Mouse (Mus musculus) embryonic facial prominence, embryonic 12.5 days (tissue): ENCODE data around the gene AL731706.1. TPM values are rescaled to one million over a fixed set of nuclear protein-coding genes. Genes with fewer than 3 reads are reported as not detected.

ENCODE experiments used
- ATAC-seq: fragments of 200-750 bp; cut with Nextera tagmentation; 2 replicates; pipeline ENCODE4 v1.8.0; 2017; ENCODE audit not compliant: insufficient number of reproducible peaks, insufficient read depth, low FRiP score, low TSS enrichment
- H3K27ac ChIP-seq: fragments of 300-500 bp; sonication (generic); 2 replicates; pipeline ENCODE4 v1.5.1; 2016; ENCODE audit warnings: mild to moderate bottlenecking
- H3K27me3 ChIP-seq: fragments of 300-500 bp; sonication (generic); 2 replicates; pipeline ENCODE4 v1.6.1; 2016; ENCODE audit warnings: mild to moderate bottlenecking, moderate library complexity
- H3K36me3 ChIP-seq: fragments of 300-500 bp; sonication (generic); 2 replicates; pipeline ENCODE4 v1.6.1; 2016; ENCODE audit warnings: mild to moderate bottlenecking
- H3K4me1 ChIP-seq: fragments of 300-500 bp; sonication (generic); 2 replicates; pipeline ENCODE4 v1.6.1; 2016
- H3K4me2 ChIP-seq: fragments of 300-500 bp; sonication (generic); replicated peaks from 2 replicates; pipeline ENCODE4 v1.6.1; 2016; ENCODE audit warnings: mild to moderate bottlenecking, moderate library complexity
- H3K4me3 ChIP-seq: fragments of 300-500 bp; sonication (generic); 2 replicates; pipeline ENCODE4 v1.5.1; 2016; ENCODE audit warnings: mild to moderate bottlenecking
- H3K9ac ChIP-seq: fragments of 300-500 bp; sonication (generic); 2 replicates; pipeline ENCODE4 v1.6.1; 2016; ENCODE audit warnings: mild to moderate bottlenecking, moderate library complexity
- H3K9me3 ChIP-seq: fragments of 300-500 bp; sonication (generic); 2 replicates; pipeline ENCODE4 v1.6.1; 2016; ENCODE audit warnings: mild to moderate bottlenecking, moderate library complexity
- WGBS: fragments of 180-500 bp; shearing (Covaris S2); methylation state at CpG from one replicate; pipeline ENCODE4 v1.1.7; 2016; 5-methylcytosine and 5-hydroxymethylcytosine counted together
- polyA plus RNA-seq: library from polyadenylated mRNA; unstranded; fragments of >200 nt; fragmentation: Nextera tagmentation; extraction: Ambion mirVana; gene quantifications from 2 replicates; pipeline ENCODE4 v1.2.1, GENCODE M21; 2016

AL731706.1 gene
- polyA plus RNA-seq = 27.0 and 31.7 TPM in 2 replicates

DNA sequence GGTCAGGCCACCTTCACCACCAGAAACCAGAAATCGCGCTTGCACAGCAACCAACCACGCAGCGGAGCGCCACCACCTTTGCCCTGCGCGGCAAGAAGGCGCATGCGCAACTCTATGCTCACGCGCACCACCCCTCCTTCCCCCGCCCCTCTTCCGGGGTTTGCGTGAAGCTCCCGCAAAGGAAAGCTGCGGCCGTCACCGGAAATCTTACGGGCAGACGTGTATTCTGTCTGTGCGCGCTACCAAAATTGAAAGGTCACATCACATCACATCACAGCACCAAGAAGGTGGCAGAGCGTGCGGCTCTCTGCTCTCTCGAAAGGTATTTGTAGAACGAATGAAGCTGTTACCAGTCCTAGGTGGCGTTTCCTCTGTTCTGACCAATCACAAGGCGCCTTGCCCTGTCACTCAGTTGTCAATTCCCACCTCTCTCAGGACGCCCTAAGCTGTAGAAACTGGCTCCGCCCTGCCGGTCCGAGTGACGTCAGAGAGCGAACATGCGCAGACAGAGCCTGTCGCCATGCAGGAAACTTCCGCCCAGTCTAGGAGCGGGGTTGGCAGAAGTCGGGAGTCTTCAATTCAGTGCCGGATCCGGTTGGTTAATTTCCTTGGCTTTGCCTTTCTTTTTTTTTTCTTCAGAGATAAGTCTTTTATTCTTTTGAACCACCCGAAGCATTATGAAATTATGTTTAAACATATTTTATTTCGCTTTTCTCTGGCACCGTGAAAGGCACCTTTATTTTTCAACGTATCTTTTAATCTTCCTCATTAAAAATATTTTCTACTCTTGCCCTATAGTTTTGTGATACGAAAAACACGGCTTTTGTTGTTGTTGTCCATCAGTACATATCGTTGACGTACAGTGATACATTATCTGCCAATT is at the start of gene AL731706.1, which contains the start of the genes Slx4ip and Mkks:
TSS of gene AL731706.1 (minus strand) at position 322 of the 883 bp plus-strand sequence.
TSS of gene Slx4ip (plus strand) at position 151 of the 883 bp plus-strand sequence.
TSS of gene Mkks (minus strand) at position 322 of the 883 bp plus-strand sequence.
- ATAC-seq = peak; percentile 100
- WGBS = under 1% methylated on average over 49 of the region's 49 CpGs
- H3K9ac ChIP-seq = peak within 1 kb of the TSS; percentile 66

DNA sequence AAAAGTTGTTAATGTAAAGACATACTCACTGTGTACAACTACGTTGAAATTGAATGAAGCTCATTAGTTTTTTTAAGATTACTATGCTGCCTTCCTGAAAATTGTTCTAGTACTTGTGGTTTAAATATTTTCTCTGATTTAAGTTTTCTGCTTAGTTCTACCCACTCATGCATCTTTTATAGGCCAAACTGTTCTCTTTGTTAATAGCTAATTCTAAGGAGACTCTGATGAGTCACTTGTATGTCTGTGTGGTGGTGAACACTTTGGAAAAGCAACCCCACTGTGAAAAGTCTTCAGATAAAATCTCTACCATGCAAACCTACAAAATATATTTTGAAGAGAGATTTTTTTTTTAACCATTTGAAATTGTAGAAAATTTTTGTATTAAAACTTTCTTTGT is 47.1 kb upstream of the AL731706.1 start:
- H3K27me3 ChIP-seq = no peaks in the 10 kb centered on the region
- no peak overlapping the region for H3K9ac ChIP-seq
- no peak overlapping the region for H3K4me2 ChIP-seq
- H3K4me1 ChIP-seq = no peaks in the 10 kb centered on the region
- no peak overlapping the region for H3K27ac ChIP-seq
- WGBS = 89% methylated on average over 1 of the region's 1 CpGs
- H3K4me3 ChIP-seq = no peak overlapping the region
- ATAC-seq = no peak
- no peaks in the 10 kb centered on the region for H3K36me3 ChIP-seq
- no peaks in the 10 kb centered on the region for H3K9me3 ChIP-seq

More for the DNA sequence above, at the start of gene AL731706.1, which contains the start of the genes Slx4ip and Mkks:
- peak within 1 kb of the TSS; percentile 87 for H3K4me3 ChIP-seq
- peak within 1 kb of the TSS; percentile 52 for H3K4me2 ChIP-seq
- no peaks in the 10 kb centered on the region for H3K27me3 ChIP-seq
- no peaks in the 10 kb centered on the region for H3K9me3 ChIP-seq
- peak within 1 kb of the TSS; percentile 84 for H3K27ac ChIP-seq
- H3K36me3 ChIP-seq = no peaks in the 10 kb centered on the region
- H3K4me1 ChIP-seq = peaks cover 3% of the 10 kb centered on the region; the same call in 1 of the 2 replicates

DNA sequence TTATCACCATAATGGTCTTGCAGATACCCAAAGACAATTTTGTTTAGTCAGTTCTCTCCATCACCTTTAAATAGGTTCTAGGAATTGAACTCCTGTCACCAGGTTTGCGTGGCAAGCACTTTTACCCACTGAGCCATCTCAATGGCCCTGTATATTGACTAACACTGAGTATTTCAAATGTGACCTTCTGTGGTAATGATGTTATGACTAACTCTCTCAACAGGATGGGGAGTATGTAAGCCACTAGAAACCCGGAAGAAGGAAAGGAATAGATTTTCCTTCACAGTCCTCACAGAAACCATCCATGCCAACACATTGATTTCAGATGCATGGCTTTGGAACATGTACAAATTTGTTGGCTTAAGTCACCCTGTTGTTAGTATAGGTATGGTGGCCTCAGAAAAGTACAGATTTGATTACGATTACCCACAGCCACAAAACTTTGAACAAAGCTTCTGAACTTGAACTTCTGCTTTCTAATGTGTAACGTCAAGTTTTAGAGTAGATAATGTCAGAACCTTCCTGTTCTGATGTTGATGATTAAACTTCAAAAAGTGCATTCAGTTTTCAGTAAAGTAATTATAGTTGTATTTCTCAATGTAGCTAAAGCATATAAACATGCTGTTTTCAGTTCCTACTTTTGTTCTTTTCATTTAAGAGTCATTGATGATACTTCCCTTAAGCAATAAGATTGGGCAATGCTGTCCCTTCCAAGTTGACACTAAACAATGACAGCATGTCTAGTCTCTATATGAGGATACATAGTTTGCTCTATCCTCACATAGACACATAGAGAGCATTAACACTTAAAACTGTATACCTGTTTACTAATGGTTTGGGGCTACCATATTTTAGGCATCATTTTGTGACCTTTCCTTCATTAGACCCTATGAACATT is 45.5 kb upstream of the AL731706.1 start:
- no peak for ATAC-seq
- Histone ChIP-seq H3K36me3 (no peaks in the 10 kb centered on the region), H3K27me3 (no peaks in the 10 kb centered on the region), H3K9ac (no peak overlapping the region), H3K4me1 (no peaks in the 10 kb centered on the region), H3K9me3 (no peaks in the 10 kb centered on the region), H3K27ac (no peak overlapping the region), H3K4me3 (no peak overlapping the region), H3K4me2 (no peak overlapping the region)
- WGBS = 92% methylated on average over 4 of the region's 4 CpGs

DNA sequence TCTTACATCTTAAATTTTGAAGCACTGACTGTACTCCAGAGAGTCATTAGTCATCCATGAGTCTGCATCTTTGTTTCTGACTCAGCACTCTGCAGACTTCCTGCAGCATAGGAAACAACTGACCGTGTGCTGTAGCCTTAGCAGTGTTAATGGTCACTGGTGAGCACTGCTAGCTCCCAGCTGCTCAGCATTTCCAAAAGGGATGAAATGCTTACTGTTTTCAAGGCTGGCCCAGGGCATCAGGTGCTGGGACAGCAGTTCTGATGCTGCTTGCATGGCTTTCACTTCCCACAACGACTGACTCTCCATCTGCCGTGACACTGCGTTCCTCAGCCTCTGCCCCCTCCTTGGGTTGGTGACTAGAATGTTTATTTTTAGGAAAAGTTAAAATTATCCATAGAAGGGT is 29.8 kb upstream of the AL731706.1 start:
- Histone ChIP-seq H3K4me3 (no peak overlapping the region), H3K27me3 (no peaks in the 10 kb centered on the region), H3K36me3 (no peaks in the 10 kb centered on the region), H3K4me1 (peaks cover 11% of the 10 kb centered on the region), H3K9ac (no peak overlapping the region), H3K4me2 (no peak overlapping the region), H3K9me3 (no peaks in the 10 kb centered on the region), H3K27ac (no peak overlapping the region)
- no peak for ATAC-seq
- 65% methylated on average over 4 of the region's 4 CpGs for WGBS

DNA sequence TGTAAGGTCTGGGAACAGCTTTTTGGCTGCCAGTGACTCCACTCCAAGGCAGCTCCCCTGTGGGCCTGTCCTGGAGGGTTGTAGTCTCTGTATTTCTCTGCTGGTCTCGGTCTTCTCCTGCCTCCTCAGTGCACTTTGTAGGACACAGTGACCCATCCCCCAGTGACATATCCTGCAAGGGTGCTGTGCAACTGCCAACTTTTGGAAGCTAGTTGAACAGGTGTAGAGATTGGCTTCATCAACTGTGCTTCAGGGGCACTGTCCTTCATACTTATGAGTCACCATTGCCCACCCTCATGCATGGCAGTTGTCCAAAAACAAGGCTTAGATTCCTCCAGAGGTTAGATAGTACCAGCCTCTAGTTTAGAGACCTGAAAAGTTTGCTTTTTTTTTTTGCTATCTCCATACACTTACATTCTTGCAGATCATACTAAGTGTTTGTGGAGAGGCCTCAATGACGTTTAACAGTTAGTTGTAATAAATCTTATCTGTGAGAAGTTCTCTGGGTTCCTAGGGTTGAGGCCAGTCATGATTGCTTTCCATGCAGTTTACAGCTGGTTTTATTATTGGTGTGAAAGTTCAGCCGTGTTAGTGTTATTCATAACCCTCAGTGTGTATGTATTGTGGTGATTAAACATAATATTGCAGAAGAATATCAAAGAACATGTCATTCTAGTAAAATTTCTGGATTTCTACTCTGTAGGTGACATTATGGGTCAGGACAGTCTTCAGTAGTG is 29.2 kb upstream of the AL731706.1 start:
- no peaks in the 10 kb centered on the region for H3K36me3 ChIP-seq
- ATAC-seq = no peak
- 83% methylated on average over 3 of the region's 3 CpGs for WGBS

DNA sequence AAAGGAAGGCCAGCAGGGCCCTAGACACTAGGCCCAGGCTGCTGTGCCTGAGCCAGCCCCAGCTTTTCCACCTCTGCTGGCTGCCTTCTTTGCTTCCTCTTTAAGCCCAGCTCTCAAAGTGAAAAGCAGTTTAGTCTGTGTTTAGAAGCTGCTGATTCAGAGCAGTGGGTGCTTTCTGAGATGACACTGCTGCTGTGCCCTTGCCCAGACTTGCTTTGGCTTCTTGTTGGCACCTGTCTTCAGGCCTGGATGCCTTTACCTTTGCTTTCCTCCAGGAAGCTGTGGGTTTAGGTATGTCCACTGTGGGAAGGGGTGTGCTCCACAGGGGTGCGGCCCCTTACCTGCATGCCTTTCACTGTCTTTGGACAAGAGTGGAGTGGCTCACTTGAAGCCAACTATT is 28.2 kb upstream of the AL731706.1 start:
- H3K4me3 ChIP-seq = no peak overlapping the region
- H3K4me1 ChIP-seq = peaks cover 15% of the 10 kb centered on the region
- no peak overlapping the region for H3K4me2 ChIP-seq
- no peaks in the 10 kb centered on the region for H3K27me3 ChIP-seq
- no peaks in the 10 kb centered on the region for H3K9me3 ChIP-seq
- no peaks in the 10 kb centered on the region for H3K36me3 ChIP-seq
- H3K27ac ChIP-seq = no peak overlapping the region
- WGBS = 90% methylated on average over 1 of the region's 1 CpGs
- H3K9ac ChIP-seq = no peak overlapping the region
- ATAC-seq = no peak

More for the DNA sequence above, 29.2 kb upstream of the AL731706.1 start:
- Histone ChIP-seq H3K4me1 (peaks cover 11% of the 10 kb centered on the region), H3K4me2 (no peak overlapping the region), H3K27me3 (no peaks in the 10 kb centered on the region), H3K9me3 (no peaks in the 10 kb centered on the region), H3K27ac (no peak overlapping the region), H3K4me3 (no peak overlapping the region), H3K9ac (no peak overlapping the region)

DNA sequence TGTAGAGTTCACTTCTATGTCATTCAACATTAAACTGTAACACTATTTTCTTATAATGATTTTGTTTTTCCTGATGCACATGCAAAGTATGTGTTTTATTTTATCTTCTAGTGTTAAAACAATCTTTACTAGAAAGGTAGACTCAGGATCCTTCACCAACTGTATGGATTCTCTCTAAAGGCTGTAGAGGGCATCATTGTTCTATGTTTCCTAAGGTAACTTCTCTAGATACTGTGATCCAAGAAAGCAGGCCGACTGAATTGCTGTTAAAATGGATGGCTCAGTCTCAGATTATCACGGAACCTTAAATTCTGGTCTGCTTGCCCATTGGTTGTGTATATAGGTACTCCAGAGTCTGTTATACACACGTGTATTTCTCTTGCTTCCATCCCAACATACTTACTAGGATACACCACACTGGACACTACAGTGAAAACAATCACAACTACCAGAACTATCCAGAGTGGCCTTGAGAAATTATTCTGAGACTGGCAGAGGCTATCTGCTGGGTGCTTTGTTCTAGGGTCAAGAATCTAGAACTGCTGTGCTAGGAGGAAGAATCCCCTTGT is 23.2 kb upstream of the AL731706.1 start:
- no peak overlapping the region for H3K4me3 ChIP-seq
- H3K27ac ChIP-seq = no peak overlapping the region
- ATAC-seq = no peak
- no peaks in the 10 kb centered on the region for H3K36me3 ChIP-seq
- 53% methylated on average over 3 of the region's 3 CpGs for WGBS
- H3K9ac ChIP-seq = no peak overlapping the region
- peaks cover 18% of the 10 kb centered on the region for H3K4me1 ChIP-seq
- H3K27me3 ChIP-seq = no peaks in the 10 kb centered on the region
- no peaks in the 10 kb centered on the region for H3K9me3 ChIP-seq
- no peak overlapping the region for H3K4me2 ChIP-seq

DNA sequence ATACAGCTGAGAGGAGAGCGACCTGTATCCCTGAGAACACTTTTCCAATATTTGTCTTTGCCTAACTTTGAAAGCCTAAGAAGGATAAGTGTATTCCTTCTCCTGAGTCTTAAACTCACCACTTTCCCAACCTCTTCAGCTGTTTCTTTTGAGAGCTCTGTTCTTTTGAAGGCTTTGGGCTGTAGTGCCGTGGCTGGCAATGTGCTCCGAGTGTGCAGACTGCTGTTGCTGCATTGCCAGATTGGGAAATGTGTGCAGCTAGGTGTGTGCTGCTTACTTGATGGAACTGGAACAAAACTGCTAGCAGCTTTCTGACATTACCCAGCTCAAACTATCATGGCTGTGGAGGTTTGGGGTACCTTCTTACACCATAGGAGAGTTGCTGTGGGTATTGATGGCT is 21.8 kb upstream of the AL731706.1 start:
- Histone ChIP-seq H3K36me3 (no peaks in the 10 kb centered on the region), H3K27ac (no peak overlapping the region), H3K4me3 (no peak overlapping the region), H3K27me3 (no peaks in the 10 kb centered on the region), H3K4me1 (peaks cover 18% of the 10 kb centered on the region), H3K4me2 (no peak overlapping the region), H3K9me3 (no peaks in the 10 kb centered on the region), H3K9ac (no peak overlapping the region)
- no peak for ATAC-seq
- 75% methylated on average over 3 of the region's 3 CpGs for WGBS

DNA sequence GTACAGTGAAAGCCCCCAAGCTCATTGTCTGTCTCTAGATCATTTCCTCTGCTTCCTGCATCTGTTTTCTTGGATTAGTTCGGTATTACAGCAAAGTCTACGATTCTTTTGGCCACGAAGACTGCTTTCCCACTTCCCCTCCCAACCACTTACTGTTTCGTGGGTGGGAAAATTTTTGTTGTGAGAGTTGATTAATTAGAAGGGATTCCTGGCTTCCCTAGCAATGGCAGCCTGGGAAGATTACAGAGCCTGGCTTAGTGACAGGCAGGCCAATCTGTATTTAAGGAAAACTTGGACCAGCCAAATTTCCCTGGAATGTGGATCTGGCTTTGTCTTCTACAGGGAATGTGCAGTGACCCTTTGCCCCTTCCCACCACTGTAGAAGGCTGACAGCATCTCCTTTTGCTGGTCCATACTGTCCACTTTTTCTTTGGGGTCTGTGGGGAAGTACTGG is 20.8 kb upstream of the AL731706.1 start:
- Histone ChIP-seq H3K4me3 (no peak overlapping the region), H3K27me3 (no peaks in the 10 kb centered on the region), H3K4me1 (peaks cover 16% of the 10 kb centered on the region), H3K9me3 (no peaks in the 10 kb centered on the region), H3K4me2 (no peak overlapping the region), H3K27ac (no peak overlapping the region), H3K36me3 (no peaks in the 10 kb centered on the region), H3K9ac (no peak overlapping the region)
- WGBS = 27% methylated on average over 4 of the region's 4 CpGs
- no peak for ATAC-seq

DNA sequence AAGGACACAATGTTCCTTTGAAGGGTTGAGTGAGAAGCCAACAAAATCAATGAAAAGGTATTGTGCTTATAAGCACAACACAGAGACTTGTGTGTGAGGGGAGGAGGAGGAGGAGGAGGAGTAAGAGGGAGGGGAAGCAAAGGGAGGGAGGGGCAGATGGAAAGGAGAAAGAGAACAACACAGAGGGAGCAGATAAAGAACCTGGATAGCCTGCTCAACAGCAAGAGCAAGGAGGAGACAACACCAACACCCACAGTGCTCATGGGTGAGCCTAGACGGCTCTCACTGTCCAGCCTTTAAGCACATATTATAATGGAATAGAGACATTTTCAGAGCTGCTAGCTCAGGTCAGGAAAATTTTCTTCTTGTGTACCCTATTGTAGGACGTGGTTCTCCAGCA is 18.1 kb upstream of the AL731706.1 start:
- 72% methylated on average over 2 of the region's 2 CpGs for WGBS
- Histone ChIP-seq H3K4me3 (no peak overlapping the region), H3K9me3 (no peaks in the 10 kb centered on the region), H3K9ac (no peak overlapping the region), H3K36me3 (peaks cover 5% of the 10 kb centered on the region; the same call in 1 of the 2 replicates), H3K4me2 (no peak overlapping the region), H3K4me1 (peaks cover 6% of the 10 kb centered on the region; the same call in 1 of the 2 replicates), H3K27ac (no peak overlapping the region), H3K27me3 (no peaks in the 10 kb centered on the region)
- ATAC-seq = no peak
